9 mouse cellular contexts compared by ENCODE assay signal in genomic region chr7:97154756-97155487, GRCm38 (mm10).
DNase-seq lines count a peak whose midpoint lies in the region; ATAC-seq and TF ChIP-seq lines count a peak whose summit lies in the region.
"Had no signal": no experiment of that assay in that cellular context is flagged by ENCODE, and none has a peak within 500 bp of the region (broad histone marks: within the 10 kb centered on the region; RNA-seq: fewer than 3 reads in every experiment).

No protein-coding gene starts in this region.

- no peak for TF ChIP-seq POLR2A in kidney, adult 2 months (IDR thresholded peaks at IDR 0.05; ENCODE audit: low read depth, low read length)
- no peak for TF ChIP-seq POLR2A in bone marrow, adult 2 months (IDR thresholded peaks at IDR 0.05; ENCODE audit: borderline replicate concordance, control insufficient read depth, low read depth, low read length)
- TF ChIP-seq POLR2A in heart, adult 2 months (IDR thresholded peaks at IDR 0.05; ENCODE audit: insufficient read depth, low read depth, low read length), result no peak
- TF ChIP-seq POLR2A in cerebellum, adult 2 months (IDR thresholded peaks at IDR 0.05; ENCODE audit: borderline replicate concordance, insufficient read depth, low read length), result no peak

- no peak for TF ChIP-seq EP300 in heart, adult 2 months (IDR thresholded peaks at IDR 0.05; ENCODE audit: insufficient read depth, low read depth, low read length)
- TF ChIP-seq EP300 in lung, postnatal 0 days (IDR thresholded peaks at IDR 0.05), result no peak

- no peaks in the 10 kb centered on the region for H3K27me3 ChIP-seq in kidney, adult 2 months (replicated peaks; ENCODE audit: control insufficient read depth, insufficient read depth, low read length)
- no peaks in the 10 kb centered on the region for H3K27me3 ChIP-seq in kidney, embryonic 14.5 days (ENCODE audit: control insufficient read depth, insufficient read depth, low read length)
- H3K27me3 ChIP-seq in heart, adult 2 months (ENCODE audit: control insufficient read depth, insufficient read depth, low read length), result no peaks in the 10 kb centered on the region
- H3K27me3 ChIP-seq in lung, postnatal 0 days (replicated peaks; ENCODE audit: insufficient read depth, low read length), result no peaks in the 10 kb centered on the region
- no peaks in the 10 kb centered on the region; the same call in 1 of the 2 replicates for H3K27me3 ChIP-seq in cerebellum, adult 2 months (ENCODE audit: control insufficient read depth, insufficient read depth, low read length)

- intact Hi-C loops in heart, adult 2 months (cut with DNase I), result no loop called here

- TF ChIP-seq CTCF in kidney, adult 2 months (conservative IDR thresholded peaks at IDR 0.05; ENCODE audit: insufficient read depth, insufficient read length, low read depth, low read length), result no peak
- TF ChIP-seq CTCF in bone marrow, adult 2 months (IDR thresholded peaks at IDR 0.05; ENCODE audit: control insufficient read depth, insufficient read depth, low read length), result no peak
- TF ChIP-seq CTCF in heart, adult 2 months (IDR thresholded peaks at IDR 0.05), result no peak
- TF ChIP-seq CTCF in lung, postnatal 0 days (IDR thresholded peaks at IDR 0.05), result no peak
- TF ChIP-seq CTCF in cerebellum, adult 2 months (IDR thresholded peaks at IDR 0.05; ENCODE audit: borderline replicate concordance, insufficient read depth, low read depth, low read length), result no peak

- DNase-seq in kidney, adult 2 months, result peak; percentile 39
- DNase-seq in heart, adult 2 months, result peak in 1 of 2 experiments; percentile 56
- DNase-seq in lung, postnatal 0 days (ENCODE audit: low spot score), result peak; percentile 33
- DNase-seq in cerebellum, adult 2 months, result no peak
- no peak for DNase-seq in Muller cell, postnatal 12 days (ENCODE audit: inconsistent ontology term)

- H3K9ac ChIP-seq in kidney, embryonic 14.5 days (ENCODE audit: low read depth, low read length), result no peak overlapping the region
- no peak overlapping the region for H3K9ac ChIP-seq in heart, adult 2 months (ENCODE audit: low read depth, low read length)
- H3K9ac ChIP-seq in lung, postnatal 0 days (replicated peaks; ENCODE audit: low read depth), result no peak overlapping the region

- H3K4me1 ChIP-seq in kidney, adult 2 months (ENCODE audit: control insufficient read depth, insufficient read depth, low read length), result 0 out of 2 replicates have a peak, but pooled peaks cover 2% of the 10 kb centered on the region
- peaks cover 5% of the 10 kb centered on the region; the same call in 1 of the 2 replicates for H3K4me1 ChIP-seq in kidney, embryonic 14.5 days (ENCODE audit: control insufficient read depth, insufficient read depth, low read length)
- H3K4me1 ChIP-seq in bone marrow, adult 2 months (ENCODE audit: control insufficient read depth, insufficient read depth, low read length), result no peaks in the 10 kb centered on the region; the same call in 1 of the 2 replicates
- H3K4me1 ChIP-seq in heart, adult 2 months (ENCODE audit: control insufficient read depth, insufficient read depth, low read length), result peaks cover 4% of the 10 kb centered on the region
- no peaks in the 10 kb centered on the region; the same call in 1 of the 2 replicates for H3K4me1 ChIP-seq in lung, postnatal 0 days (ENCODE audit: insufficient read depth, low read depth, low read length)
- H3K4me1 ChIP-seq in cerebellum, adult 2 months (ENCODE audit: control insufficient read depth, insufficient read depth, low read length), result no peaks in the 10 kb centered on the region

- no peaks in the 10 kb centered on the region for H3K36me3 ChIP-seq in kidney, adult 2 months (ENCODE audit: control insufficient read depth, insufficient read depth, low read length)
- H3K36me3 ChIP-seq in kidney, embryonic 14.5 days (ENCODE audit: control insufficient read depth, insufficient read depth, low read length), result no peaks in the 10 kb centered on the region
- H3K36me3 ChIP-seq in heart, adult 2 months (ENCODE audit: control insufficient read depth, insufficient read depth, low read length), result peaks cover 5% of the 10 kb centered on the region
- H3K36me3 ChIP-seq in lung, postnatal 0 days (ENCODE audit: insufficient read depth, low read length), result no peaks in the 10 kb centered on the region

- no peak overlapping the region for H3K27ac ChIP-seq in kidney, adult 2 months (ENCODE audit: insufficient read depth, low read depth, low read length)
- no peak overlapping the region for H3K27ac ChIP-seq in kidney, embryonic 14.5 days (ENCODE audit: low read depth, low read length)
- peak overlapping the region; percentile 12 for H3K27ac ChIP-seq in bone marrow, adult 2 months (ENCODE audit: control insufficient read depth, insufficient read depth, low read depth, low read length, poor library complexity)
- H3K27ac ChIP-seq in heart, adult 2 months, result peak overlapping the region; percentile 1; the same call in 1 of the 2 replicates
- no peak overlapping the region for H3K27ac ChIP-seq in lung, postnatal 0 days (ENCODE audit: low read length)
- no peak overlapping the region for H3K27ac ChIP-seq in cerebellum, adult 2 months (ENCODE audit: insufficient read depth, low read length)

- no peak overlapping the region for H3K4me2 ChIP-seq in kidney, embryonic 14.5 days (replicated peaks; ENCODE audit: low read depth, low read length)
- H3K4me2 ChIP-seq in lung, postnatal 0 days (replicated peaks; ENCODE audit: low read depth, low read length), result no peak overlapping the region

- no peaks in the 10 kb centered on the region for H3K79me2 ChIP-seq in heart, adult 2 months (replicated peaks; ENCODE audit: control insufficient read depth, insufficient read depth, low read length)

- no peak for ATAC-seq in kidney, embryonic 14.5 days (ENCODE audit: low FRiP score, low TSS enrichment)
- no peak for ATAC-seq in lung, postnatal 0 days
- ATAC-seq in erythroblast, adult 5-6 weeks (replicated peaks; ENCODE audit: low FRiP score, poor library complexity, severe bottlenecking), result no peak

- no peaks in the 10 kb centered on the region for H3K9me3 ChIP-seq in kidney, embryonic 14.5 days (ENCODE audit: control insufficient read depth, low read length)
- H3K9me3 ChIP-seq in lung, postnatal 0 days (ENCODE audit: low read length), result no peaks in the 10 kb centered on the region

- WGBS in kidney, adult 2 months, result 59% methylated on average over 2 of the region's 2 CpGs
- WGBS in kidney, embryonic 14.5 days, result 76% methylated on average over 2 of the region's 2 CpGs
- WGBS in bone marrow, adult 2 months, result 35% methylated on average over 2 of the region's 2 CpGs
- WGBS in heart, adult 2 months, result 29% methylated on average over 2 of the region's 2 CpGs
- WGBS in lung, postnatal 0 days, result 35% methylated on average over 2 of the region's 2 CpGs
- WGBS in cerebellum, adult 2 months, result 47% methylated on average over 2 of the region's 2 CpGs

- no peak overlapping the region for H3K4me3 ChIP-seq in kidney, adult 2 months (ENCODE audit: insufficient read depth, low read depth, low read length)
- H3K4me3 ChIP-seq in kidney, embryonic 14.5 days (ENCODE audit: low read length), result no peak overlapping the region
- H3K4me3 ChIP-seq in bone marrow, adult 2 months (replicated peaks; ENCODE audit: control insufficient read depth, low read depth, low read length), result no peak overlapping the region
- H3K4me3 ChIP-seq in heart, adult 2 months, result no peak overlapping the region
- H3K4me3 ChIP-seq in lung, postnatal 0 days (ENCODE audit: low read depth, low read length), result no peak overlapping the region
- H3K4me3 ChIP-seq in cerebellum, adult 2 months (replicated peaks; ENCODE audit: insufficient read depth, low read depth, low read length), result no peak overlapping the region
- H3K4me3 ChIP-seq: erythroblast, embryonic 14.5 days had no signal

Comparison
In these comparisons a context has a peak if more than half of its experiments do, and no peak if none do; other contexts are left out.
1. DNase-seq: peak in kidney, adult 2 months (single experiment) and lung, postnatal 0 days (single experiment); none in cerebellum, adult 2 months (0 of 2) and Muller cell, postnatal 12 days (single experiment).
2. H3K27ac ChIP-seq: peak in bone marrow, adult 2 months (single experiment) and heart, adult 2 months (single experiment); none in kidney, adult 2 months (single experiment), kidney, embryonic 14.5 days (single experiment), lung, postnatal 0 days (single experiment) and cerebellum, adult 2 months (single experiment).